8 mouse cellular contexts compared by ENCODE assay signal in the genomic region with DNA sequence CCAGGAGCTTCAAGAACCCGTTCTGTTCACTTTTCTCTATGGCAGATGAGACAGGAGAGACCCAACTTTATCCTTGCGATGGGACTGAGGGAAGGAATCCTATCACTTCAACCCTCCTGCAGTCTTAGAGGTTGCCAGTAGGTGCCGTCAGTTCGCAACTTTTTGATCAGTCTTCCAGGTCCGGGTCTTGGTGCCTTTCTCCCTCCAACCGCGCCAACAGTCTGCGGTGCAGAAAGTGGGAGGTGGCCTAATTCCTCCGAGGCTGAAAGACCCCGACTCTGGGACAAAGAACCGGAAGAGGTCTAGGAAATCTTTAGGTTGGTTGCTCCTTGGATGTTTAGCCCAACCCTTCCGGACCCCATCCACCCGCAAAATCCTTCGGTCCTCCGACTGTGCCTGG. TPM values are rescaled to one million over a fixed set of nuclear protein-coding genes. Genes with fewer than 3 reads are reported as not detected.
A peak's percentile ranks its signal among the peaks of the same experiment; 100 is the strongest.
DNase-seq lines count a peak whose midpoint lies in the region; ATAC-seq lines count a peak whose summit lies in the region.

No protein-coding gene starts in this region.

- ATAC-seq in hindbrain, embryonic 15.5 days (ENCODE audit: low FRiP score, low read depth) = peak; percentile 86

- under 1% methylated on average over 15 of the region's 15 CpGs for WGBS in hindbrain, embryonic 15.5 days

- no peaks in the 10 kb centered on the region for H3K9me3 ChIP-seq in hindbrain, embryonic 15.5 days

- peak overlapping the region; percentile 61 for H3K4me3 ChIP-seq in hindbrain, embryonic 15.5 days

- peaks cover 25% of the 10 kb centered on the region for H3K4me1 ChIP-seq in hindbrain, embryonic 15.5 days (replicated peaks)

- peak overlapping the region; percentile 71 for H3K9ac ChIP-seq in hindbrain, embryonic 15.5 days

- H3K4me2 ChIP-seq in hindbrain, embryonic 15.5 days = peak overlapping the region; percentile 94

- DNase-seq in R1 (ENCODE audit: low read depth, low spot score) = peak; percentile 97
- peak; percentile 91 to 92 for DNase-seq in cerebellum, postnatal 10 days
- DNase-seq in frontal cortex, postnatal 36 days (ENCODE audit: low spot score in 2 of 2) = peak; percentile 81 to 87
- peak; percentile 77 to 78 for DNase-seq in layer of hippocampus, postnatal 36 days
- peak; percentile 86 to 89 for DNase-seq in lung, postnatal 4 days
- DNase-seq in retina, postnatal 1 day = peak; percentile 95
- peak; percentile 84 for DNase-seq in thymus, postnatal 4 days

- H3K27ac ChIP-seq in hindbrain, embryonic 15.5 days (replicated peaks) = peak overlapping the region; percentile 77

- H3K27me3 ChIP-seq in hindbrain, embryonic 15.5 days = no peaks in the 10 kb centered on the region

- H3K36me3 ChIP-seq in hindbrain, embryonic 15.5 days = no peaks in the 10 kb centered on the region

RNA-seq across cellular contexts. Expression of a gene that starts 1.3 kb away (rescaled TPM):
- polyA plus RNA-seq in hindbrain, embryonic 15.5 days (2015; fragmentation: Nextera tagmentation; extraction: Ambion mirVana) = 145 and 146 TPM in 2 replicates
- 10 to 100 TPM; 71.4 to 72.1 TPM for total RNA-seq in layer of hippocampus, postnatal 36 days (2021)

RNA-seq across cellular contexts. Expression of a gene that starts 15.8 kb away (rescaled TPM):
- 43.7 and 56.9 TPM in 2 replicates for polyA plus RNA-seq in hindbrain, embryonic 15.5 days (2015; fragmentation: Nextera tagmentation; extraction: Ambion mirVana)
- total RNA-seq in layer of hippocampus, postnatal 36 days (2021) = 1 to 10 TPM; 2.7 to 3.3 TPM

RNA-seq across cellular contexts. Expression of a gene that starts 49.3 kb away (rescaled TPM):
- 0.08 and 0.17 TPM in 2 replicates for polyA plus RNA-seq in hindbrain, embryonic 15.5 days (2015; fragmentation: Nextera tagmentation; extraction: Ambion mirVana)
- total RNA-seq in layer of hippocampus, postnatal 36 days (2021) = not detected

RNA-seq across cellular contexts. Expression of a gene that starts 57.0 kb away (rescaled TPM):
- 1.8 and 3.1 TPM in 2 replicates for polyA plus RNA-seq in hindbrain, embryonic 15.5 days (2015; fragmentation: Nextera tagmentation; extraction: Ambion mirVana)
- 1 to 10 TPM in 1 of 2 experiments, under 1 TPM in 1; 0.96 to 1.1 TPM for total RNA-seq in layer of hippocampus, postnatal 36 days (2021)

Comparison
In these comparisons a context has a peak if more than half of its experiments do, and no peak if none do; other contexts are left out.
1. Peak in every context shown above with its lines: DNase-seq, ATAC-seq, H3K4me3 ChIP-seq and H3K27ac ChIP-seq.